Mouse (Mus musculus): ENCODE measurements around the gene Wnt3a. TPM values are rescaled to one million over a fixed set of nuclear protein-coding genes. Genes with fewer than 3 reads are reported as not detected.

Gene Wnt3a
- polyA plus RNA-seq, 1 experiment, result not detected

GRCm38 (mm10) chr11:59300185-59300584 lies 9.6 kb upstream of the Wnt3a start:
- Histone ChIP-seq H3K79me3 (ENCODE audit: low read depth) (no peaks in the 10 kb centered on the region), H3K36me3 (ENCODE audit: control insufficient read depth, insufficient read depth) (no peaks in the 10 kb centered on the region), H3K4me3 (ENCODE audit: insufficient read depth, poor library complexity, severe bottlenecking) (no peak overlapping the region), H3K27me3 (ENCODE audit: control insufficient read depth, insufficient read depth, insufficient read length) (peaks cover 25% of the 10 kb centered on the region), H3ac (ENCODE audit: control insufficient read depth, insufficient read length, low read depth) (no peak overlapping the region), H3K79me2 (ENCODE audit: control insufficient read depth, insufficient read depth) (no peaks in the 10 kb centered on the region)
- no peak for TF ChIP-seq CEBPB (IDR thresholded peaks at IDR 0.05; ENCODE audit: low read depth)
- no peak for TF ChIP-seq MAX (IDR thresholded peaks at IDR 0.05)
- TF ChIP-seq MYOG (IDR thresholded peaks at IDR 0.05; ENCODE audit: control insufficient read depth, extremely low read depth, insufficient read length), result no peak
- TF ChIP-seq FOSL1 (IDR thresholded peaks at IDR 0.05; ENCODE audit: insufficient read depth, low read length, poor library complexity, severe bottlenecking), result no peak
- TF ChIP-seq CTCF (IDR thresholded peaks at IDR 0.05; ENCODE audit: control insufficient read depth, insufficient read depth, insufficient read length), result peak; percentile 1
- TF ChIP-seq MYOD1 (IDR thresholded peaks at IDR 0.05; ENCODE audit: control insufficient read depth, insufficient read length, low read depth), result no peak

DNA sequence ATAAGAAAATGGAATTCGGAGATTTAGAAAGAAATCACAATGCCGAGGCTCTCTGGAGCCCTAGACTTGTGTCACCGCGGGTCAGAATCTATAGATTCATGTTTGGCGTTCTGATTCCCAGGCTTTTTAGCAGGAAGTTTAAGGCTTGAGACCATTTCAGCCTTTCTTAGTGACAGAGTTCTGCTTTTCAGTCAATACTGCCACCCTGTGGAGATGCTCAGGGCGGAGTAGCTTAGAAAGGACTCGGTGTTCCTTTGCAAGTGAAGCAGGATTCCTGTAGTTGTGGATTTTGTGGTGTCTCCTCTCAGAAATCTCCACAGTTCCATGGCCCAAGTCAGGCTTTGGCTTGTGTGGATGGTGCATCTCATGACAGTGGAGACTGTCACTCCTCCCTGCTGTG lies 7.4 kb upstream of the Wnt3a start:
- TF ChIP-seq MYOD1 (IDR thresholded peaks at IDR 0.05; ENCODE audit: control insufficient read depth, insufficient read length, low read depth), result no peak
- TF ChIP-seq CEBPB (IDR thresholded peaks at IDR 0.05; ENCODE audit: low read depth), result no peak
- no peak for TF ChIP-seq USF1 (IDR thresholded peaks at IDR 0.05; ENCODE audit: low read depth)
- no peak for TF ChIP-seq FOSL1 (IDR thresholded peaks at IDR 0.05; ENCODE audit: insufficient read depth, low read length, poor library complexity, severe bottlenecking)
- TF ChIP-seq MYOG (IDR thresholded peaks at IDR 0.05; ENCODE audit: control insufficient read depth, extremely low read depth, insufficient read length), result no peak
- no peak for TF ChIP-seq MAX (IDR thresholded peaks at IDR 0.05)
- Histone ChIP-seq H3K79me3 (ENCODE audit: low read depth) (no peaks in the 10 kb centered on the region), H3K36me3 (ENCODE audit: control insufficient read depth, insufficient read depth) (no peaks in the 10 kb centered on the region), H3K79me2 (ENCODE audit: control insufficient read depth, insufficient read depth) (no peaks in the 10 kb centered on the region), H3K27me3 (ENCODE audit: control insufficient read depth, insufficient read depth, insufficient read length) (peaks cover 22% of the 10 kb centered on the region), H3ac (ENCODE audit: control insufficient read depth, insufficient read length, low read depth) (no peak overlapping the region), H3K4me3 (ENCODE audit: insufficient read depth, poor library complexity, severe bottlenecking) (no peak overlapping the region)

DNA sequence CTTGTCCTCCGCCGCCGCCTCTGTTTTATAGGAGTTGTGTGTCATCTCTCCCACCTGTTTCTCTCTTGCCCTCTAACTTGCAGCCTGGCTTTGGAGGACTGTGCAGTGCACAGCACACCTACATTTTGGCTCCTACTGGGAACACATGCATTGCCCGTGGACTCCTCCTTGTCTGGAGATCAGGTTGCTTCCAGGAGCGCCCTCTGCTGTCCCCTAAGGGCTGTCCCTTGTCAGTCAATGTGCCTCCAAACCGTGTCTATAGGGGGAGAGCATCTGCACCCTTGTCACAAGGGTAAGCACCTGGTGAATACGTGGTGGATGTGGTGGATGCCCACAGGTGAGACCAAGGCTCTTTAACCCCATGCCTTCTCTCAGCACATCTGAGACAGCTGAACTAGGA lies 3.1 kb upstream of the Wnt3a start:
- H3K79me2 ChIP-seq (ENCODE audit: control insufficient read depth, insufficient read depth), result no peaks in the 10 kb centered on the region
- TF ChIP-seq MYOG (IDR thresholded peaks at IDR 0.05; ENCODE audit: control insufficient read depth, extremely low read depth, insufficient read length) (no peak), MYOD1 (IDR thresholded peaks at IDR 0.05; ENCODE audit: control insufficient read depth, insufficient read length, low read depth) (peak; percentile 22), FOSL1 (IDR thresholded peaks at IDR 0.05; ENCODE audit: insufficient read depth, low read length, poor library complexity, severe bottlenecking) (no peak), CTCF (IDR thresholded peaks at IDR 0.05; ENCODE audit: control insufficient read depth, insufficient read depth, insufficient read length) (peak; percentile 50)
- no peaks in the 10 kb centered on the region for H3K79me3 ChIP-seq (ENCODE audit: low read depth)
- H3K4me3 ChIP-seq (ENCODE audit: insufficient read depth, poor library complexity, severe bottlenecking), result no peak overlapping the region
- no peaks in the 10 kb centered on the region for H3K36me3 ChIP-seq (ENCODE audit: control insufficient read depth, insufficient read depth)
- no peak overlapping the region for H3ac ChIP-seq (ENCODE audit: control insufficient read depth, insufficient read length, low read depth)
- peaks cover 51% of the 10 kb centered on the region for H3K27me3 ChIP-seq (ENCODE audit: control insufficient read depth, insufficient read depth, insufficient read length)

DNA sequence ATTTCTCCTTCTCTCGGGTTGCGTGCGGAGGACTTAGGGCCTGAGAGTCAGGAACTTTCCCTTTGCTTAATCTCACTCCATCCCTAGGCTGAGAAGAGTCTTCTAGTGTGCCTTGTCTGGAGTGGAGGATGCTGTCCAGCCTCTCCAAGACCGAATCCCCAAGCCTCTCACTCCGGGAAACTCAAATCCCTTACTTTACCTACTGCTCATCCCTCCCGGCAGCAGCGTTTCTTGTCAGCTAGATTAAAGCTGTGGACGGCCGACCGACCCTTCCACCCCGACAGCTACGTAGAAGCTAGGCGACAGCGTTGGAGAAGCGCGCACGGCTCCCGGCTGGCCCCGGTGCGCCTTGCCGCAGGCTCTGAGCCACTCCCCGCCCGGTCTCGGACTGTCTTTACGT lies 846 bp downstream of the Wnt3a start:
- Histone ChIP-seq H3K79me3 (ENCODE audit: low read depth) (no peaks in the 10 kb centered on the region), H3K27me3 (ENCODE audit: control insufficient read depth, insufficient read depth, insufficient read length) (peaks cover 71% of the 10 kb centered on the region), H3K79me2 (ENCODE audit: control insufficient read depth, insufficient read depth) (no peaks in the 10 kb centered on the region), H3K36me3 (ENCODE audit: control insufficient read depth, insufficient read depth) (no peaks in the 10 kb centered on the region), H3K4me3 (ENCODE audit: insufficient read depth, poor library complexity, severe bottlenecking) (no peak overlapping the region), H3ac (ENCODE audit: control insufficient read depth, insufficient read length, low read depth) (no peak overlapping the region)
- TF ChIP-seq USF1 (IDR thresholded peaks at IDR 0.05; ENCODE audit: low read depth), result no peak
- TF ChIP-seq CEBPB (IDR thresholded peaks at IDR 0.05; ENCODE audit: low read depth), result no peak
- no peak for TF ChIP-seq MYOD1 (IDR thresholded peaks at IDR 0.05; ENCODE audit: control insufficient read depth, insufficient read length, low read depth)
- TF ChIP-seq MAX (IDR thresholded peaks at IDR 0.05), result no peak
- TF ChIP-seq FOSL1 (IDR thresholded peaks at IDR 0.05; ENCODE audit: insufficient read depth, low read length, poor library complexity, severe bottlenecking), result no peak
- no peak for TF ChIP-seq CTCF (IDR thresholded peaks at IDR 0.05; ENCODE audit: control insufficient read depth, insufficient read depth, insufficient read length)
- TF ChIP-seq MYOG (IDR thresholded peaks at IDR 0.05; ENCODE audit: control insufficient read depth, extremely low read depth, insufficient read length), result no peak

GRCm38 (mm10) chr11:59284146-59284545 lies 6.4 kb downstream of the Wnt3a start:
- no peak overlapping the region for H3K4me3 ChIP-seq (ENCODE audit: insufficient read depth, poor library complexity, severe bottlenecking)
- no peaks in the 10 kb centered on the region for H3K36me3 ChIP-seq (ENCODE audit: control insufficient read depth, insufficient read depth)
- H3K79me3 ChIP-seq (ENCODE audit: low read depth), result no peaks in the 10 kb centered on the region
- H3K79me2 ChIP-seq (ENCODE audit: control insufficient read depth, insufficient read depth), result no peaks in the 10 kb centered on the region
- no peak overlapping the region for H3ac ChIP-seq (ENCODE audit: control insufficient read depth, insufficient read length, low read depth)
- TF ChIP-seq FOSL1 (IDR thresholded peaks at IDR 0.05; ENCODE audit: insufficient read depth, low read length, poor library complexity, severe bottlenecking) (no peak), MYOD1 (IDR thresholded peaks at IDR 0.05; ENCODE audit: control insufficient read depth, insufficient read length, low read depth) (no peak), MYOG (IDR thresholded peaks at IDR 0.05; ENCODE audit: control insufficient read depth, extremely low read depth, insufficient read length) (no peak), USF1 (IDR thresholded peaks at IDR 0.05; ENCODE audit: low read depth) (no peak), CEBPB (IDR thresholded peaks at IDR 0.05; ENCODE audit: low read depth) (no peak)
- H3K27me3 ChIP-seq (ENCODE audit: control insufficient read depth, insufficient read depth, insufficient read length), result peaks cover 80% of the 10 kb centered on the region

- TF ChIP-seq FOSL1 (IDR thresholded peaks at IDR 0.05; ENCODE audit: insufficient read depth, low read length, poor library complexity, severe bottlenecking) (no peak), USF1 (IDR thresholded peaks at IDR 0.05; ENCODE audit: low read depth) (no peak)
- peaks cover 78% of the 10 kb centered on the region for H3K27me3 ChIP-seq (ENCODE audit: control insufficient read depth, insufficient read depth, insufficient read length)
- no peak overlapping the region for H3K4me3 ChIP-seq (ENCODE audit: insufficient read depth, poor library complexity, severe bottlenecking)
- no peaks in the 10 kb centered on the region for H3K36me3 ChIP-seq (ENCODE audit: control insufficient read depth, insufficient read depth)
- H3ac ChIP-seq (ENCODE audit: control insufficient read depth, insufficient read length, low read depth), result no peak overlapping the region
- H3K79me2 ChIP-seq (ENCODE audit: control insufficient read depth, insufficient read depth), result no peaks in the 10 kb centered on the region
- H3K79me3 ChIP-seq (ENCODE audit: low read depth), result no peaks in the 10 kb centered on the region
These were observed 7.6 kb downstream of the Wnt3a start for GRCm38 (mm10) chr11:59282933-59283332.

Measured in C2C12 (cell line).